Mouse (Mus musculus) cortical plate, adult 2 months (tissue): ENCODE data around the gene Pycr1.

ENCODE experiments used
- CTCF ChIP-seq: fragments of 200-500 bp; IDR thresholded peaks from 2 replicates; pipeline ENCODE4 v1.5.1; 2011; ENCODE audit warnings: mild to moderate bottlenecking, control low read depth, low read length; ENCODE audit not compliant: insufficient read depth; ENCODE audit errors: extremely low read depth
- POLR2A ChIP-seq: fragments of 200-500 bp; IDR thresholded peaks from 2 replicates; pipeline ENCODE4 v1.6.1; 2011; ENCODE audit warnings: mild to moderate bottlenecking, low read length, control low read depth; ENCODE audit not compliant: insufficient read depth; ENCODE audit errors: extremely low read depth

- TF ChIP-seq CTCF, result peak; percentile 62
- no peak for TF ChIP-seq POLR2A
Observed at GRCm38 (mm10) chr11:120612763-120613162, 30.8 kb downstream of the Pycr1 start.
